Mouse (Mus musculus): ENCODE results near the gene Ilf3. TPM values are rescaled to one million over a fixed set of nuclear protein-coding genes. Genes with fewer than 3 reads are reported as not detected.

The Ilf3 gene
- polyA plus RNA-seq, 2 experiments = 28.2 to 33.5 TPM

DNA sequence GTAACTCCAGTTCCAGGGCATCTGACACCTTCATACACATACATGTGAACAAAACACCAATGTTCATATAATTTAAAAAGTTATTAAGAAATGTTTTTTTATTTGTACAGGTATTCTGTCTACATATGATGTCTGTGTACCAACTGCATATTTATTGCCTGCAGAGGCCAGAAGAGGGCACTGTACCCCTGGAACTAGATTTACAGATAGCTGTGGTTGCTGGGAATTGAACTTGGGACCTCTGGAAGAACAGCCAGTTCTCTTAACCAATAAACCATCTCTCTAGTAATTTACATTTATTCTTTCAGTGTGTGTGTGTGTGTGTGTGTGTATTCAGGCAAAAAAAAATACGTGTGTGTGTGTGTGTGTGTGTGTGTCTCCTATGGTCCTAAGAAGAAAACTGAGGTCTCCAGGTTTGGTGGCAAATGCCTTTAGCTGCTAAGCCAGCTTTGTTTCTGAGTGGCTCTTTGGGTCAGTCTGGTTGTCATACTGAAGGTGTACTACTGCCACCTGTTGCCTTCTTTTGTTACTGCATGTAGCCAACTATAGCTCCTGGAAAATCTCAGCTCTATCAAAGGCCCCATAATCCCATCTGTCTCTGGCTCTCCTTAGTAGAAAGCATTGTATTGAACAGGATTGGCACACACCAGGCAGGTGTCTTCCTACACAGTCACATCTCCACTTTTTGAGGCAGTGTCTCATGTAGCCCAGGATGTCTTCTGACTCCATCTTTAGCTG lies 10.5 kb upstream of the Ilf3 start:
- Histone ChIP-seq H3K27me3 (ENCODE audit: control insufficient read depth, insufficient read depth, low read length) (no peaks in the 10 kb centered on the region), H3K4me1 (replicated peaks; ENCODE audit: control insufficient read depth in 2 of 2, insufficient read depth in 2 of 2, low read length in 1 of 2) (0 out of 4 replicates have a peak, but pooled peaks cover 0 to 5% of the 10 kb centered on the region in 2 experiments), H3K4me2 (ENCODE audit: low read depth) (no peak overlapping the region), H3K36me3 (replicated peaks; ENCODE audit: control insufficient read depth, insufficient read depth, low read depth) (no peaks in the 10 kb centered on the region), H3K27ac (no peak overlapping the region), H3K9ac (replicated peaks) (no peak overlapping the region), H3K9me3 (ENCODE audit: control insufficient read depth, low read length) (no peaks in the 10 kb centered on the region), H3K4me3 (ENCODE audit: insufficient read depth in 1 of 2, low read depth in 2 of 2, low read length in 2 of 2) (no peak overlapping the region)
- 0% methylated on average over 1 of the region's 1 CpGs for WGBS (ENCODE audit: insufficient replicate concordance)
- DNase-seq (ENCODE audit: low read depth in 3 of 3, low spot score in 3 of 3) (peak; percentile 53 to 60 (median 55)), ATAC-seq (ENCODE audit: insufficient read depth) (no peak)
- no peak for TF ChIP-seq EP300 (IDR thresholded peaks at IDR 0.05; ENCODE audit: low read depth)
- peak; percentile 83 for TF ChIP-seq CTCF (IDR thresholded peaks at IDR 0.05; ENCODE audit: low read depth)

DNA sequence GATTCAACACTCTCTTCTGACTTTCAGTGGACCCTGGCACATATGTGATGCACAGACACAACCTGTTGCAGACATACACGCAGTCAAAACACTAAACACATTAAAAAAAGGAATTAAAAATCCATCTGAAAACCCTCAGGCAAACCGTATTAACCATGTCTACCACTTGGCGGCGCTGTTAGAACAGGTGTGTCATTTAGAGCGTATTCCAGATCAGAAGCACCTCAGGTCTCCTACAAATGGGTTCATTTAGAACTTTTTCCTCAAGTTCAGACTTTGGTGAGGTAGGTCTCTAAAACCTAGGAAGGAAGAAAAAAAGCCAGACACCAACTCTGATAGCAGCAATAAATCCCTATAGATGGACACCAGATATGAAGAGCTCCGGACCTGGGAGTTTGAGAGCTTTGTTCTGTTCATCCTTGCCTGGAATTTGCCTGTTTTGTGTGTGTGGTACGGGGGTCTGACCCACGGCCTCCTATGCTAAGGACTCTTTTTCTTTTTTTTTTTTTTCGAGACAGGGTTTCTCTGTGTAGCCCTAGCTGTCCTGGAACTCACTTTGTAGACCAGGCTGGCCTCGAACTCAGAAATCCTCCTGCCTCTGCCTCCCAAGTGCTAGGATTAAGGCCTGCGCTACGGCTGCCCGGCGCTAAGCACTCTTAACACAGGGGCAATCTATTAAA lies 990 bp upstream of the Ilf3 start:
- Histone ChIP-seq H3K4me3 (ENCODE audit: insufficient read depth in 1 of 2, low read depth in 2 of 2, low read length in 2 of 2) (peak overlapping the region in 1 of 2 experiments; percentile 72; a peak in 2 of 4 replicates), H3K27ac (peak overlapping the region; percentile 90), H3K27me3 (ENCODE audit: control insufficient read depth, insufficient read depth, low read length) (0 out of 2 replicates have a peak, but pooled peaks cover 4% of the 10 kb centered on the region), H3K9ac (replicated peaks) (peak overlapping the region; percentile 67), H3K4me2 (ENCODE audit: low read depth) (peak overlapping the region; percentile 91), H3K36me3 (replicated peaks; ENCODE audit: control insufficient read depth, insufficient read depth, low read depth) (no peaks in the 10 kb centered on the region), H3K4me1 (replicated peaks; ENCODE audit: control insufficient read depth in 2 of 2, insufficient read depth in 2 of 2, low read length in 1 of 2) (peaks cover 7 to 8% of the 10 kb centered on the region in 2 experiments), H3K9me3 (ENCODE audit: control insufficient read depth, low read length) (no peaks in the 10 kb centered on the region)
- peak; percentile 14; the same call in 1 of the 2 replicates for ATAC-seq (ENCODE audit: insufficient read depth)
- 21% methylated on average over 14 of the region's 14 CpGs for WGBS (ENCODE audit: insufficient replicate concordance)
- TF ChIP-seq CTCF (IDR thresholded peaks at IDR 0.05; ENCODE audit: low read depth) (peak; percentile 80), EP300 (IDR thresholded peaks at IDR 0.05; ENCODE audit: low read depth) (no peak)
- peak; percentile 59 to 73 (median 67) for DNase-seq (ENCODE audit: low read depth in 3 of 3, low spot score in 3 of 3)

DNA sequence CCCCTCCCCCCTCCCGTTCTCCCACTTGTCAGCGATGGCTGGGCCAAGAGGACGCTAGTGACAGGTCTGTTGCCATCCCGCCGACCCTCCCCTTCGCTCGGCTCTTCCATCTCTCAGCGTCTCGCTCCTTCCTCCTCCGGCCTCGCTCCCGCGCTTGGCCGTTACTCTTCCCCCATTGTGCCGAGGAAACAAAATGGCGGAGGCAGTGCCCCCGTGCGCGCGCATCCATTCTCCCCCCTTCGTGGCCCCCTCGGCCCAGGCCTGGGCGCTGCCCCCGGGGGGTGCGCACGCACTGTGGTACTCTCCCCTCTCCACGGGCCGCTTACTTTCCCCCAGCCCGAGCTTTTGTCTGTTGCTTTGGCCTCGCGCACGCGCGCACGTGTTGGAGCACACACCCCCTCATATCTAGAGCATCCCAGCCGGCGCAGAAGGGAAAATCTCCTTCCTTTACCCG lies 487 bp downstream of the Ilf3 start:
- Histone ChIP-seq H3K4me3 (ENCODE audit: insufficient read depth in 1 of 2, low read depth in 2 of 2, low read length in 2 of 2) (peak overlapping the region; percentile 72 to 88), H3K9me3 (ENCODE audit: control insufficient read depth, low read length) (no peaks in the 10 kb centered on the region), H3K27me3 (ENCODE audit: control insufficient read depth, insufficient read depth, low read length) (no peaks in the 10 kb centered on the region), H3K9ac (replicated peaks) (peak overlapping the region; percentile 74), H3K27ac (peak overlapping the region; percentile 5), H3K4me1 (replicated peaks; ENCODE audit: control insufficient read depth in 2 of 2, insufficient read depth in 2 of 2, low read length in 1 of 2) (peaks cover 7 to 8% of the 10 kb centered on the region in 2 experiments), H3K36me3 (replicated peaks; ENCODE audit: control insufficient read depth, insufficient read depth, low read depth) (no peaks in the 10 kb centered on the region), H3K4me2 (ENCODE audit: low read depth) (peak overlapping the region; percentile 94)
- ATAC-seq (ENCODE audit: insufficient read depth) = peak; percentile 29
- TF ChIP-seq EP300 (IDR thresholded peaks at IDR 0.05; ENCODE audit: low read depth) (no peak), CTCF (IDR thresholded peaks at IDR 0.05; ENCODE audit: low read depth) (no peak)
- DNase-seq (ENCODE audit: low read depth in 3 of 3, low spot score in 3 of 3) = peak; percentile 45 to 56 (median 46)
- WGBS (ENCODE audit: insufficient replicate concordance) = under 1% methylated on average over 38 of the region's 38 CpGs

DNA sequence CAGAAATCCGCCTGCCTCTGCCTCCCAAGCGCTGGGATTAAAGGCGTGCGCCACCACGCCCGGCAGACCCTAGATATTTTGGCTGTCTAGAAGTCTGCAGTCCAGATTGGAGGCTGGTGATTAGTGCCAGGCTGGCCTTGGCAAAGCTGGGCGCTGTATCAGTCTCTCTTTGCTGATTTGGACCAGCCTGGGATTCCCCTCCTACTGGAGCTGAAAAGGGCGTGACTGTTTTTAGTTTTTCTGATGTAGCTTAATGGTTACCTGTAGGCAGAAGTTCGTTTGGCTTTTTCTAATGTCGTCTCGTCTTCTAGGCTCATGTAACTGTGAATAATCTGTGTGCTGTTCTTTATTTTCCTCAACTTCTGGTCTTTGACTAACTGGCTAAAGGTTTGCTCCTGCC lies 1.4 kb downstream of the Ilf3 start:
- Histone ChIP-seq H3K4me3 (ENCODE audit: insufficient read depth in 1 of 2, low read depth in 2 of 2, low read length in 2 of 2) (peak overlapping the region; percentile 7 to 72; a peak in 3 of 4 replicates), H3K36me3 (replicated peaks; ENCODE audit: control insufficient read depth, insufficient read depth, low read depth) (no peaks in the 10 kb centered on the region), H3K4me1 (replicated peaks; ENCODE audit: control insufficient read depth in 2 of 2, insufficient read depth in 2 of 2, low read length in 1 of 2) (peaks cover 7 to 8% of the 10 kb centered on the region in 2 experiments), H3K4me2 (ENCODE audit: low read depth) (peak overlapping the region; percentile 94), H3K27me3 (ENCODE audit: control insufficient read depth, insufficient read depth, low read length) (no peaks in the 10 kb centered on the region), H3K27ac (no peak overlapping the region), H3K9ac (replicated peaks) (no peak overlapping the region; the same call in 1 of the 2 replicates), H3K9me3 (ENCODE audit: control insufficient read depth, low read length) (no peaks in the 10 kb centered on the region)
- no peak for ATAC-seq (ENCODE audit: insufficient read depth)
- WGBS (ENCODE audit: insufficient replicate concordance) = 41% methylated on average over 11 of the region's 11 CpGs
- DNase-seq (ENCODE audit: low read depth in 3 of 3, low spot score in 3 of 3) = no peak
- TF ChIP-seq EP300 (IDR thresholded peaks at IDR 0.05; ENCODE audit: low read depth) = no peak
- TF ChIP-seq CTCF (IDR thresholded peaks at IDR 0.05; ENCODE audit: low read depth) = no peak

DNA sequence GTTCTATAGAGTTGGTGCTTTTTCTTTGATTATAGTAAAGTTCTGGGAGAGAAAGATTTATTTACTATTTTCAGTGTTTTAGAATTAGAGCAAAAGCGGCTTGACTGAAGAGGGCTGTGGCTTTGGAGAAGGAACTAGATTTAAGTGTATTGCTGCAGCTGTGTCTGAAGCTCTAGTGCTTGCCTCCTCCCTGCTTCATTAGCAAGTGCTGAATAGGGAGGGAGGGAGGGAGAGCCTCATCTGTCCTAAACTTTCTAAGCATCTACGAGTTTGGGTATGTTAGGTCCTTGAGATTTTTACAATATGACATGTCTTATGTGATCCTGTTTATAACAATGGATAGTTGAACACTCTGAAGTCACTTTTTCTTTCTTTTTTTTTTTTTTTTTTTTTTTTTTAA lies 3.2 kb downstream of the Ilf3 start:
- no peak overlapping the region for H3K9ac ChIP-seq (replicated peaks)

More for the DNA sequence above, 3.2 kb downstream of the Ilf3 start:
- Histone ChIP-seq H3K27me3 (ENCODE audit: control insufficient read depth, insufficient read depth, low read length) (no peaks in the 10 kb centered on the region), H3K4me1 (replicated peaks; ENCODE audit: control insufficient read depth in 2 of 2, insufficient read depth in 2 of 2, low read length in 1 of 2) (peaks cover 7 to 8% of the 10 kb centered on the region in 2 experiments), H3K4me3 (ENCODE audit: insufficient read depth in 1 of 2, low read depth in 2 of 2, low read length in 2 of 2) (no peak overlapping the region), H3K36me3 (replicated peaks; ENCODE audit: control insufficient read depth, insufficient read depth, low read depth) (no peaks in the 10 kb centered on the region), H3K27ac (no peak overlapping the region), H3K9me3 (ENCODE audit: control insufficient read depth, low read length) (no peaks in the 10 kb centered on the region), H3K4me2 (ENCODE audit: low read depth) (no peak overlapping the region)
- WGBS (ENCODE audit: insufficient replicate concordance) = 61% methylated on average over 2 of the region's 2 CpGs
- ATAC-seq (ENCODE audit: insufficient read depth) (no peak), DNase-seq (ENCODE audit: low read depth in 3 of 3, low spot score in 3 of 3) (no peak)
- TF ChIP-seq CTCF (IDR thresholded peaks at IDR 0.05; ENCODE audit: low read depth) (no peak), EP300 (IDR thresholded peaks at IDR 0.05; ENCODE audit: low read depth) (no peak)

All from liver, embryonic 14.5 days (tissue).